Mouse (Mus musculus): Measurements from ENCODE around the gene Rhoq. TPM values are rescaled to one million over a fixed set of nuclear protein-coding genes. Genes with fewer than 3 reads are reported as not detected.

Rhoq gene
- polyA plus RNA-seq, 1 experiment from 2014 or later: 9.1 TPM

GRCm38 (mm10) chr17:86997323-86997722, 34.4 kb downstream of the Rhoq start:
- Histone ChIP-seq H3K9ac (replicated peaks; ENCODE audit: low read depth, low read length) (no peak overlapping the region), H3K4me2 (ENCODE audit: low read depth, low read length) (no peak overlapping the region), H3K4me1 (ENCODE audit: control insufficient read depth, insufficient read depth, low read length) (no peaks in the 10 kb centered on the region), H3K9me3 (ENCODE audit: control insufficient read depth, low read length) (no peaks in the 10 kb centered on the region), H3K4me3 (ENCODE audit: low read depth, low read length) (no peak overlapping the region), H3K27ac (ENCODE audit: low read depth, low read length) (no peak overlapping the region), H3K36me3 (ENCODE audit: control insufficient read depth, insufficient read depth, low read length) (peaks cover 4% of the 10 kb centered on the region; the same call in 1 of the 2 replicates), H3K27me3 (ENCODE audit: control insufficient read depth, insufficient read depth, low read length) (no peaks in the 10 kb centered on the region)
- no peak for ATAC-seq (ENCODE audit: low read depth)
- 95% methylated on average over 6 of the region's 6 CpGs for WGBS

GRCm38 (mm10) chr17:87008950-87009349, 46.1 kb downstream of the Rhoq start:
- no peak for ATAC-seq (ENCODE audit: low read depth)
- no peaks in the 10 kb centered on the region for H3K4me1 ChIP-seq (ENCODE audit: control insufficient read depth, insufficient read depth, low read length)
- H3K4me3 ChIP-seq (ENCODE audit: low read depth, low read length): no peak overlapping the region
- H3K27ac ChIP-seq (ENCODE audit: low read depth, low read length): no peak overlapping the region
- 96% methylated on average over 3 of the region's 3 CpGs for WGBS
- no peak overlapping the region for H3K4me2 ChIP-seq (ENCODE audit: low read depth, low read length)
- no peaks in the 10 kb centered on the region for H3K36me3 ChIP-seq (ENCODE audit: control insufficient read depth, insufficient read depth, low read length)
- no peaks in the 10 kb centered on the region for H3K9me3 ChIP-seq (ENCODE audit: control insufficient read depth, low read length)
- H3K9ac ChIP-seq (replicated peaks; ENCODE audit: low read depth, low read length): no peak overlapping the region
- no peaks in the 10 kb centered on the region for H3K27me3 ChIP-seq (ENCODE audit: control insufficient read depth, insufficient read depth, low read length)

GRCm38 (mm10) chr17:87011301-87012019, 48.6 kb downstream of the Rhoq start:
- H3K9me3 ChIP-seq (ENCODE audit: control insufficient read depth, low read length): no peaks in the 10 kb centered on the region
- 0 out of 2 replicates have a peak overlapping the region, but pooled peaks have one; percentile 16 for H3K27ac ChIP-seq (ENCODE audit: low read depth, low read length)
- no peak overlapping the region for H3K4me3 ChIP-seq (ENCODE audit: low read depth, low read length)
- no peak for ATAC-seq (ENCODE audit: low read depth)
- no peak overlapping the region for H3K9ac ChIP-seq (replicated peaks; ENCODE audit: low read depth, low read length)
- 75% methylated on average over 13 of the region's 13 CpGs for WGBS
- no peaks in the 10 kb centered on the region for H3K36me3 ChIP-seq (ENCODE audit: control insufficient read depth, insufficient read depth, low read length)
- H3K4me1 ChIP-seq (ENCODE audit: control insufficient read depth, insufficient read depth, low read length): no peaks in the 10 kb centered on the region
- no peak overlapping the region for H3K4me2 ChIP-seq (ENCODE audit: low read depth, low read length)
- H3K27me3 ChIP-seq (ENCODE audit: control insufficient read depth, insufficient read depth, low read length): no peaks in the 10 kb centered on the region

GRCm38 (mm10) chr17:87019692-87020091, 56.8 kb downstream of the Rhoq start:
- WGBS: 87% methylated on average over 5 of the region's 5 CpGs

GRCm38 (mm10) chr17:87024491-87025242, 61.8 kb downstream of the Rhoq start:
- H3K4me3 ChIP-seq (ENCODE audit: low read depth, low read length): peak overlapping the region; percentile 91
- peaks cover 8% of the 10 kb centered on the region for H3K4me1 ChIP-seq (ENCODE audit: control insufficient read depth, insufficient read depth, low read length)
- H3K9ac ChIP-seq (replicated peaks; ENCODE audit: low read depth, low read length): peak overlapping the region; percentile 67
- H3K4me2 ChIP-seq (ENCODE audit: low read depth, low read length): peak overlapping the region; percentile 97
- no peaks in the 10 kb centered on the region for H3K27me3 ChIP-seq (ENCODE audit: control insufficient read depth, insufficient read depth, low read length)
- WGBS: 1% methylated on average over 55 of the region's 55 CpGs
- 0 out of 2 replicates have a peak, but pooled peaks cover 3% of the 10 kb centered on the region for H3K36me3 ChIP-seq (ENCODE audit: control insufficient read depth, insufficient read depth, low read length)
- H3K27ac ChIP-seq (ENCODE audit: low read depth, low read length): no peak overlapping the region
- H3K9me3 ChIP-seq (ENCODE audit: control insufficient read depth, low read length): no peaks in the 10 kb centered on the region
- peak; percentile 79; the same call in 1 of the 2 replicates for ATAC-seq (ENCODE audit: low read depth)

More at GRCm38 (mm10) chr17:87019692-87020091, 56.8 kb downstream of the Rhoq start:
- Histone ChIP-seq H3K27me3 (ENCODE audit: control insufficient read depth, insufficient read depth, low read length) (no peaks in the 10 kb centered on the region), H3K4me3 (ENCODE audit: low read depth, low read length) (no peak overlapping the region), H3K36me3 (ENCODE audit: control insufficient read depth, insufficient read depth, low read length) (0 out of 2 replicates have a peak, but pooled peaks cover 3% of the 10 kb centered on the region), H3K9ac (replicated peaks; ENCODE audit: low read depth, low read length) (no peak overlapping the region), H3K4me1 (ENCODE audit: control insufficient read depth, insufficient read depth, low read length) (peaks cover 6% of the 10 kb centered on the region), H3K27ac (ENCODE audit: low read depth, low read length) (no peak overlapping the region), H3K4me2 (ENCODE audit: low read depth, low read length) (no peak overlapping the region), H3K9me3 (ENCODE audit: control insufficient read depth, low read length) (no peaks in the 10 kb centered on the region)
- no peak for ATAC-seq (ENCODE audit: low read depth)

GRCm38 (mm10) chr17:87025269-87025949, 62.5 kb downstream of the Rhoq start, which contains the start of the genes Pigf and Cript:
Pigf (minus strand) TSS chr17:87025406.
Cript (plus strand) TSS chr17:87025550.
- WGBS: under 1% methylated on average over 43 of the region's 43 CpGs
- Histone ChIP-seq H3K36me3 (ENCODE audit: control insufficient read depth, insufficient read depth, low read length) (no peaks in the 10 kb centered on the region), H3K9me3 (ENCODE audit: control insufficient read depth, low read length) (no peaks in the 10 kb centered on the region), H3K27me3 (ENCODE audit: control insufficient read depth, insufficient read depth, low read length) (no peaks in the 10 kb centered on the region), H3K9ac (replicated peaks; ENCODE audit: low read depth, low read length) (peak within 1 kb of the TSS; percentile 67), H3K4me1 (ENCODE audit: control insufficient read depth, insufficient read depth, low read length) (peaks cover 8% of the 10 kb centered on the region), H3K27ac (ENCODE audit: low read depth, low read length) (peak within 1 kb of the TSS; percentile 2; the same call in 1 of the 2 replicates), H3K4me2 (ENCODE audit: low read depth, low read length) (peak within 1 kb of the TSS; percentile 97), H3K4me3 (ENCODE audit: low read depth, low read length) (peak within 1 kb of the TSS; percentile 91)
- ATAC-seq (ENCODE audit: low read depth): peak; percentile 99

GRCm38 (mm10) chr17:87036141-87037073, 73.5 kb downstream of the Rhoq start:
- ATAC-seq (ENCODE audit: low read depth): no peak
- H3K4me2 ChIP-seq (ENCODE audit: low read depth, low read length): no peak overlapping the region
- H3K4me3 ChIP-seq (ENCODE audit: low read depth, low read length): no peak overlapping the region
- no peak overlapping the region for H3K27ac ChIP-seq (ENCODE audit: low read depth, low read length)
- H3K27me3 ChIP-seq (ENCODE audit: control insufficient read depth, insufficient read depth, low read length): no peaks in the 10 kb centered on the region
- H3K4me1 ChIP-seq (ENCODE audit: control insufficient read depth, insufficient read depth, low read length): no peaks in the 10 kb centered on the region
- 68% methylated on average over 10 of the region's 10 CpGs for WGBS
- H3K36me3 ChIP-seq (ENCODE audit: control insufficient read depth, insufficient read depth, low read length): peaks cover 10% of the 10 kb centered on the region
- no peaks in the 10 kb centered on the region for H3K9me3 ChIP-seq (ENCODE audit: control insufficient read depth, low read length)
- no peak overlapping the region for H3K9ac ChIP-seq (replicated peaks; ENCODE audit: low read depth, low read length)

- H3K4me2 ChIP-seq (ENCODE audit: low read depth, low read length): no peak overlapping the region
- ATAC-seq (ENCODE audit: low read depth): no peak
- H3K27ac ChIP-seq (ENCODE audit: low read depth, low read length): no peak overlapping the region
- no peak overlapping the region for H3K9ac ChIP-seq (replicated peaks; ENCODE audit: low read depth, low read length)
- no peaks in the 10 kb centered on the region for H3K4me1 ChIP-seq (ENCODE audit: control insufficient read depth, insufficient read depth, low read length)
- no peak overlapping the region for H3K4me3 ChIP-seq (ENCODE audit: low read depth, low read length)
- H3K36me3 ChIP-seq (ENCODE audit: control insufficient read depth, insufficient read depth, low read length): peaks cover 7% of the 10 kb centered on the region
- H3K27me3 ChIP-seq (ENCODE audit: control insufficient read depth, insufficient read depth, low read length): no peaks in the 10 kb centered on the region
- H3K9me3 ChIP-seq (ENCODE audit: control insufficient read depth, low read length): no peaks in the 10 kb centered on the region
- WGBS: 88% methylated on average over 5 of the region's 5 CpGs
Measured at GRCm38 (mm10) chr17:87038496-87038895, 75.6 kb downstream of the Rhoq start.
